Mouse (Mus musculus) erythroblast, embryonic 14.5 days (primary cell): ENCODE results near the gene Actr3b.
"Not testable (repeated sequence)": the region's sequence is repeated elsewhere in the genome, so short reads cannot be mapped to it uniquely, and the experiment has no call there.

ENCODE experiments used
- GATA1 ChIP-seq: IDR thresholded peaks from 2 replicates; pipeline ENCODE4 v1.6.1; 2012; ENCODE audit warnings: low read length, inconsistent platforms, mixed read lengths
- TAL1 ChIP-seq: IDR thresholded peaks from 3 replicates; pipeline ENCODE4 v1.6.1; 2012; ENCODE audit warnings: low read length, inconsistent platforms, mixed read lengths

DNA sequence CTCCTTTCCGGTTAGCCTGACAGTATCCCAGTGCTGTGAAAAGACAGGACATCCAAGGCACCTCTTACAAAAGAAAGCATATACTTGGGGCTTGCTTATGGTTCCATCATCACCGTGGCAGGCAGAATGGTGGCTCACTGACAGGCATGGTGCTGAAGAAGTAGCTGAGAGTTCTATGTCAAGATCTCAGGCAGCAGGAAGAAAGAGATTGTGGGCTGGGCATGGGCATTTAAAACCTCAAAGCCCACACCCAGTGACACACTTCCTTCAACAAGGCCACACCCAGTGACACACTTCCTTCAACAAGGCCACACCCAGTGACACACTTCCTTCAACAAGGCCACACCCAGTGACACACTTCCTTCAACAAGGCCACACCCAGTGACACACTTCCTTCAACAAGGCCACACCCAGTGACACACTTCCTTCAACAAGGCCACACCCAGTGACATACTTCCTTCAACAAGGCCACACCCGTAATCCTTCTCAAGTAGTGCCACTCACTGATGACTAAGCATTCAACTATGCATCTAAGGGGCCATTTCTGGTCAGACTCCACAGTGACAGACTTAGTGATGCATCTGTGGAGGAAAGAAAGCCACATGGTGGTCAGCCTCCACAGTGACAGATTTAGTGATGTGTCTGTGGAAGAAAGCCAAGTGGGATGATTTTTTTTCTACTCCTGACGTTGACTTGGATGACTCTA, 46.6 kb upstream of the Actr3b start:
- not testable (repeated sequence) for TF ChIP-seq GATA1, TAL1
